Mouse (Mus musculus) C3H10T1/2 (cell line): ENCODE data around the gene Map3k1. TPM values are rescaled to one million over a fixed set of nuclear protein-coding genes. Genes with fewer than 3 reads are reported as not detected.

ENCODE experiments used
- polyA plus RNA-seq, 2 experiments: library from polyadenylated mRNA; unstranded; fragments of >200 nt; fragmentation: generic; extraction: Trizol; gene quantifications; one replicate each; pipeline ENCODE4 v1.2.1; 2012; ENCODE audit warnings: missing spikeins in 2 of 2

Map3k1 gene
- polyA plus RNA-seq: 1 to 10 TPM in 1 of 2 experiments, under 1 TPM in 1; 0.05 to 2.1 TPM

DNA sequence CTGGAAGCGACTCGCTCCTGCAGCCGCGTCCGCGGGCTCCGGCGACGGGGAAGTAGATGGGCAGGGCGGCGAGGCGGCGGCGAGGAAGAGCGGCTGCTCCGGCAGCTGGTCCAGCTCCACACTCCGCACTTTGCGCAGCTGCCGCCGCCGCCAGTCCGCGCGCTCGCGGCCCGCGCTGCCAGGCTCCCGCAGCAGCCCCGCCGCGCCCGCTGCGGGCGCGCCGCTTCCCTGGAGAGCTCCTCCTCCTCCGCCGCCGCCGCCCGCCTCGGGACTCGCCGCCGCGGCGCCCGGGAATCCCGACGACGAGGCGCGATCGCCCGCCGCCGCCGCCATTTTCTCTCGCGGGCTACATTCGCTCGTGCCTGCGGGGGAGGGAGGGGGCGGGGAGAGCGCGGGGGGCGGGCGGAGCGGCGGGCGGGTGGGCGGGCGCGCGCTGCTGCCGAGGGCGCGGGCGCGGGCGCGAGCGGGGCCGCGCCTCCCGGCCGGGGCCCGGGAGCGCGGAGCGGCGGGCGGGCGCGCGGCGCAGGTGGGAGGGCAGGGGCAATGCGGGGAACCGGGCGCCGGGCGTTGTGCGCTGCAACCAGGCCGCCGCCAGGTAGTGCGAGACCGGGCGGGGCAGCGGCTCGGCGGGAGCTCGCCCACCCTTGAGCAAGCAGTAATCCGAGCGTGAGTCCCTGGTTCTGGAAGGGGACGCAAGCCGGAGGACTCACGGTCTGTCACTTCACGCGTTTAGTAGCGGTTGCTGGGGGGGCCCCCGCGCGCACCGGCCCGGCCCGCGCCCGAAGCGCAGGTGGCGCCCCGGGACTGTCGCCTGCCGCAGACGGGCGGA, at the start of gene Map3k1:
Gene Map3k1, minus strand, starts transcription at position 357 of the 829 bp plus-strand sequence.

Other genes with a start within 250 kb of the Map3k1 start
- gene Gm10198, start 216.2 kb downstream of the Map3k1 start, polyA plus RNA-seq: not detected
- gene Mier3, start 128.0 kb downstream of the Map3k1 start, polyA plus RNA-seq: 1 to 10 TPM in 1 of 2 experiments, under 1 TPM in 1; 0.19 to 2.0 TPM